Mouse (Mus musculus) C2C12 (cell line): ENCODE results near the gene Retreg1. TPM values are rescaled to one million over a fixed set of nuclear protein-coding genes. Genes with fewer than 3 reads are reported as not detected.

Source experiments
- H3K27me3 ChIP-seq: one replicate; pipeline ENCODE4 v1.6.1; 2011; ENCODE audit not compliant: control insufficient read depth, insufficient read depth, insufficient read length
- H3K36me3 ChIP-seq: one replicate; pipeline ENCODE4 v1.6.1; 2011; ENCODE audit not compliant: control insufficient read depth, insufficient read depth
- H3K4me3 ChIP-seq: one replicate; pipeline ENCODE4 v1.5.1; 2011; ENCODE audit warnings: mild to moderate bottlenecking, control low read depth; ENCODE audit not compliant: poor library complexity, insufficient read depth, severe bottlenecking
- H3K79me2 ChIP-seq: one replicate; pipeline ENCODE4 v1.6.1; 2011; ENCODE audit not compliant: control insufficient read depth, insufficient read depth
- H3K79me3 ChIP-seq: one replicate; pipeline ENCODE4 v1.6.1; 2011; ENCODE audit warnings: low read depth, control low read depth
- H3ac ChIP-seq: one replicate; pipeline ENCODE3; 2011; ENCODE audit warnings: low read depth; ENCODE audit not compliant: control insufficient read depth, insufficient read length
- CEBPB ChIP-seq: IDR thresholded peaks from one replicate; pipeline ENCODE4 v1.6.1; 2011; ENCODE audit warnings: low read depth, mild to moderate bottlenecking, control low read depth, moderate library complexity
- CTCF ChIP-seq: IDR thresholded peaks from one replicate; pipeline ENCODE4 v1.5.1; 2011; ENCODE audit not compliant: control insufficient read depth, insufficient read depth, insufficient read length
- FOSL1 ChIP-seq: IDR thresholded peaks from one replicate; pipeline ENCODE4 v1.8.0; 2011; ENCODE audit warnings: mild to moderate bottlenecking, low read length; ENCODE audit not compliant: poor library complexity, insufficient read depth, severe bottlenecking
- MAX ChIP-seq: IDR thresholded peaks from one replicate; pipeline ENCODE4 v1.6.1; 2011; ENCODE audit warnings: mild to moderate bottlenecking, control low read depth
- MYOD1 ChIP-seq: IDR thresholded peaks from one replicate; pipeline ENCODE4 v1.6.1; 2011; ENCODE audit warnings: low read depth; ENCODE audit not compliant: control insufficient read depth, insufficient read length
- MYOG ChIP-seq: IDR thresholded peaks from one replicate; pipeline ENCODE4 v1.6.1; 2011; ENCODE audit not compliant: control insufficient read depth, insufficient read length; ENCODE audit errors: extremely low read depth
- USF1 ChIP-seq: IDR thresholded peaks from one replicate; pipeline ENCODE4 v1.6.1; 2011; ENCODE audit warnings: low read depth, mild to moderate bottlenecking, control low read depth, moderate library complexity
- polyA plus RNA-seq: library from polyadenylated mRNA; unstranded; fragments of >200 nt; fragmentation: generic; extraction: Trizol; gene quantifications from one replicate; pipeline ENCODE4 v1.2.1, GENCODE M21; 2012; ENCODE audit warnings: missing spikeins

The Retreg1 gene
- polyA plus RNA-seq, 1 experiment: 32.8 TPM

- Histone ChIP-seq H3K4me3 (no peak overlapping the region), H3K79me2 (no peaks in the 10 kb centered on the region), H3K27me3 (no peaks in the 10 kb centered on the region), H3K36me3 (no peaks in the 10 kb centered on the region), H3ac (no peak overlapping the region), H3K79me3 (peaks cover 2% of the 10 kb centered on the region)
- TF ChIP-seq MYOG (no peak), CTCF (no peak), CEBPB (no peak), FOSL1 (no peak), USF1 (no peak), MYOD1 (no peak), MAX (no peak)
These were observed 97.7 kb downstream of the Retreg1 start for GRCm38 (mm10) chr15:25940397-25941377.

GRCm38 (mm10) chr15:25941514-25941913 is 98.5 kb downstream of the Retreg1 start:
- no peaks in the 10 kb centered on the region for H3K79me2 ChIP-seq
- H3K27me3 ChIP-seq: no peaks in the 10 kb centered on the region
- H3K79me3 ChIP-seq: peaks cover 2% of the 10 kb centered on the region
- H3K4me3 ChIP-seq: no peak overlapping the region
- H3ac ChIP-seq: no peak overlapping the region
- H3K36me3 ChIP-seq: no peaks in the 10 kb centered on the region
- TF ChIP-seq CTCF (no peak), MYOG (no peak), MAX (no peak), MYOD1 (no peak), FOSL1 (no peak), CEBPB (no peak), USF1 (no peak)

GRCm38 (mm10) chr15:25942415-25942814 is 99.4 kb downstream of the Retreg1 start:
- TF ChIP-seq USF1: no peak
- TF ChIP-seq MYOG: no peak
- no peak for TF ChIP-seq CTCF
- no peak for TF ChIP-seq MAX
- no peak for TF ChIP-seq CEBPB
- TF ChIP-seq MYOD1: no peak
- TF ChIP-seq FOSL1: no peak
- Histone ChIP-seq H3K27me3 (no peaks in the 10 kb centered on the region), H3K79me2 (no peaks in the 10 kb centered on the region), H3K4me3 (no peak overlapping the region), H3K36me3 (no peaks in the 10 kb centered on the region), H3ac (no peak overlapping the region), H3K79me3 (peaks cover 2% of the 10 kb centered on the region)

- no peaks in the 10 kb centered on the region for H3K36me3 ChIP-seq
- no peak overlapping the region for H3K4me3 ChIP-seq
- H3K79me2 ChIP-seq: no peaks in the 10 kb centered on the region
- no peak overlapping the region for H3ac ChIP-seq
- H3K27me3 ChIP-seq: no peaks in the 10 kb centered on the region
- TF ChIP-seq MAX (no peak), USF1 (no peak), CTCF (no peak), MYOD1 (no peak), FOSL1 (no peak), MYOG (no peak), CEBPB (no peak)
- H3K79me3 ChIP-seq: peaks cover 2% of the 10 kb centered on the region
These were observed 100.6 kb downstream of the Retreg1 start for GRCm38 (mm10) chr15:25943386-25944137.

- no peak for TF ChIP-seq CTCF
These were observed 102.2 kb downstream of the Retreg1 start for GRCm38 (mm10) chr15:25945224-25945623.

More at GRCm38 (mm10) chr15:25945224-25945623, 102.2 kb downstream of the Retreg1 start:
- Histone ChIP-seq H3K4me3 (no peak overlapping the region), H3K27me3 (no peaks in the 10 kb centered on the region), H3ac (no peak overlapping the region), H3K79me2 (peaks cover 7% of the 10 kb centered on the region), H3K36me3 (no peaks in the 10 kb centered on the region), H3K79me3 (peaks cover 2% of the 10 kb centered on the region)
